Mouse (Mus musculus) stomach, postnatal 0 days (tissue): Measurements from ENCODE around the gene Aspn.

Experiments used
- CTCF ChIP-seq: IDR thresholded peaks from 2 replicates; pipeline ENCODE4 v1.5.1; 2016; ENCODE audit warnings: antibody characterized with exemption, low read depth, mild to moderate bottlenecking, moderate library complexity
- EP300 ChIP-seq: optimal IDR thresholded peaks from 2 replicates; pipeline ENCODE3; 2016; ENCODE audit warnings: antibody characterized with exemption

DNA sequence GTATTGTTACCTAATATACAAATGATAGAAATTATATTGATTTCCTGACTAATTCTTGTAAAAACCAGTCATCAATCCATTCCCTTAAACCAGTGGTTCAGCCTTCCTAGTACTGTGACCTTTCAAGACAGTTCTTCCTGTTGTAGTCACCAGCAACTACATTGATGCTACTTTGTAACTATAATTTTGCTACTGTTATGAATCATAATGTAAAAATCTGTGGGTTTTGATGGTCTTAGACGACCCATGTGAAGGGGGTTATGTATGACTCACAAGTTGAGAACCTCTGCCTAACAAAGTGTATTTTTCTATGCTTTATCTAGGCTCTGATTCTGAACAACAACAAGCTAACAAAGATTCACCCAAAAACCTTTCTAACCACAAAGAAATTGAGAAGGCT lies 12.7 kb downstream of the Aspn start:
- no peak for TF ChIP-seq CTCF
- TF ChIP-seq EP300: no peak
